Mouse (Mus musculus): ENCODE measurements around the gene Gpatch1.

The Gpatch1 gene

GRCm38 (mm10) chr7:35331590-35331989 is 13.3 kb upstream of the Gpatch1 start:
- DNase-seq (ENCODE audit: low read depth, low spot score) = no peak

DNA sequence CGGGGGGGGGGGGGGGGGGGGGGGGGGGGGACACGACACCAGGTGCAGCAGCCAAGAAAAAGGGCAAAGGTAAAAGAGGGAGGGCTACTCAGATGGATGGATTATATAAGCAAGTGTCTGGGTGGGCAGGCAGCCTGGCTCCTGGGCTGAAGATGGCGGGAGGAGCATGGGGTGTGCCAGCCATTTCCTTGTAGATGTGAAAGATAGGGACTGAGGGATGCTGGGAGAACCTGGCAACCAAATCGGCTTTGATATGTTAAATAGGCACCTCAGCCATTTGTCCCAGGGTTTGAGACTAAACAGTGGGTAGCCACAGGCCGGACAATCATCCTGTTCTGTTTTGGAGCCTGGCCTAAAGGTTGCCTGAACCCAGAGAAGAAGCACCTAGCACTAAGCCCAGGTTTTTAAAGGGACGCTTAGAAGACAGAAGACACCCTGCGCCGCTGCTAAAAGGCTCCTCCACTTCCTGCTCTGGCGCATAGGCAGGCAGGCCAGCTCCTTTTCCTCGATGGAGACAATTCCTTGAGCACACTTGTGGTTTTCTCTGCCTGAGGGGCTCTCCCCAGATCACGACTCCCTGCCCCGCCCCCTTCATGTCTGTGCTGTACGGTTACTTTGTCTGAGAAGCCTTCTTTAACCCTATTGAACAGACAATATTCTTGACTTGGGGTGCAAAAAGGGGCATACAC is 4.6 kb upstream of the Gpatch1 start:
- DNase-seq (ENCODE audit: low read depth, low spot score) = no peak

GRCm38 (mm10) chr7:35322161-35322560 is 3.9 kb upstream of the Gpatch1 start:
- DNase-seq (ENCODE audit: low read depth, low spot score) = no peak

GRCm38 (mm10) chr7:35319755-35320154 is 1.5 kb upstream of the Gpatch1 start:
- peak; percentile 55 for DNase-seq (ENCODE audit: low read depth, low spot score)

DNA sequence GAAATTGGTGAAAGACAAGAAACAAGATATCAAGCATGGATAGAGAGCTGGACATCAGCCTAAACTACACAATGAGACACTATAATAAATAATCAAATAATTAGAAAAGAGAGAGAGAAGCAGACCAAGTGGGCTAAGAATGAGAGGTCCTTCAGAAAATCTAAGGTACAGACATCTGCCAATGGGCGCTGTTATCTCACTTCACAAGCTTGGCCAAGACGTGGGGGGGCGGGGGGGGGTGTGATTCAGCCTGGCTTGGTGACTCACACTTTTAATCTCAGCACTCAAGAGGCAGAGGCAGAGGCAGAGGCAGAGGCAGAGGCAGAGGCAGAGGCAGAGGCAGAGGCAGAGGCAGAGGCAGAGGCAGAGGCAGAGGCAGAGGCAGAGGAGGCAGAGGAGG is 981 bp upstream of the Gpatch1 start:
- peak; percentile 53 for DNase-seq (ENCODE audit: low read depth, low spot score)

GRCm38 (mm10) chr7:35314156-35314555 is 4.1 kb downstream of the Gpatch1 start:
- DNase-seq (ENCODE audit: low read depth, low spot score) = no peak

DNA sequence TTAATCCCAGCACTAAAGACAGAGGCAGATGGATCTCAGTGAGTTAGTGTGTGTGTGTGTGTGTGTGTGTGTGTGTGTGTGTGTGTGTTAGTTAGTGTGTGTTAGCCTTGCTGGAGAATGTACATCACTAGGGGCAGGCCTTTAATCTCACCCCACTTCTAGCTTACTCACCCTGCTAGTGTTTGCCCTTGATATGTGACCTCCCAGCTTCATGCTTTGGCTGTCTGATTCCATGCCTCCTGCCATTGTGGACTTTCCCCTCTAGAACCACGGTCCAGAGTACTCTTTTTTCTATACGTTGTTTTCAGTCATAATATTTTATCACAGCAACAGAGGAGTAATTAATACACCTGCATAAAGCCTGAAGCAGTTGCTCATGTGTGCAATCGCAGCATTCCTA is 7.0 kb downstream of the Gpatch1 start:
- no peak for DNase-seq (ENCODE audit: low read depth, low spot score)

DNA sequence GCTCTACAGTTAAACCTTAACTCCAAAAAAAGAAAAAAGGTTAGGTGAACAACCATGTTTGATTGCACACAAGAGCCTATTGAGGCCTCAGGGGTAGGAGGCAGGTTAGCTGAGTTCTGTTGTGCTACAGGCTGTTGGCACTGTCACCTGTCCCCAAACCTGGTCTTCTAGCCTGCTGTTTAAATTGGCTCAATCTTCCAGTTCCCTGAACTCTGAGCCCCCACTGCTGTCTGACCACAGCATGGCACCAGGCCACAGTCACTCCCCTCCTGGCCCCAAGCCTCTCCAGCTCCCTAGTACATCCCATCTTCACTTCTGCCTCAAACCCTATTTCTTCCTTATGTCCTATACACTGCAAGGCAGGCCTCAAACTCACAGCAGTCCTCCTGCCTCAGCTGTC is 17.4 kb downstream of the Gpatch1 start:
- no peak for DNase-seq (ENCODE audit: low read depth, low spot score)

GRCm38 (mm10) chr7:35299656-35300055 is 18.6 kb downstream of the Gpatch1 start:
- no peak for DNase-seq (ENCODE audit: low read depth, low spot score)

GRCm38 (mm10) chr7:35297886-35298285 is 20.4 kb downstream of the Gpatch1 start:
- DNase-seq (ENCODE audit: low read depth, low spot score) = peak; percentile 17

- DNase-seq (ENCODE audit: low read depth, low spot score) = no peak
These were observed 22.6 kb downstream of the Gpatch1 start for GRCm38 (mm10) chr7:35295631-35296030.

DNA sequence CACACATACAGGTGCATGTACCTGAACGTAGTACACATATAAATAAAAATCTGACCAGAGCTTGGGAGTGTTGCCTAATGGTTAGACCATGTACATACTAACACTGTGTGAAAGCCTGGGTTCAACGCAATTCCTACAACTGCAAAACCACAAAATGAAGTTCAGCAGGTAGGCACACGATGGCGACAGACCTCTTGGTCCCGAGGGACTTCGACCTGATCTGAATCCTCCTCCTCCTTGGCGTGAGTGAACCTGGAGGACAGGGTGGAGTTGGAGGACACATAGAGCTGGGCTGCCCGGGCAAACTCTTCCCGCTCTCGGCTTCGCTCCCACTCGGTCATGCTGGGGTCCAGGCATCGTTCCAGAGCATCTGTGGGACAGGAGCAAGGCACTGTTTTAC is 24.8 kb downstream of the Gpatch1 start:
- DNase-seq (ENCODE audit: low read depth, low spot score) = no peak

DNA sequence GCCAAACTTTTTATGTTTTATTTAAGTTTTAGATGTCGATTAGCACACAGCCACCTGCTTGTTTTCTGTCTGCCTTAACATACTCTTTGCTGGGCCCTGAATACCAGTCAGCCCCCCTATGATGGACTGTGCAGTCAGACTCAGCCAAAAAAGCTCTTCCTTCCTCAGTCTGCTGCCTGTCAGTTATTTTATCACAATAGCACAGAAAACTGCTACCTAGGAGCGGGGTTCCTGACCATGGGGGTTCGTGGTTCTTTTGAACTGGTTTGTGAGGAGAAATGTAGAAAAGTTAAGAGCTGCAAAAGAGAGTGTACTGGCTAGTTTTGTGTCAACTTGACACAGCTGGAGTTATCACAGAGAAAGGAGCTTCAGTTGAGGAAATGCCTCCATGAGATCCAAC is 39.3 kb downstream of the Gpatch1 start:
- no peak for DNase-seq (ENCODE audit: low read depth, low spot score)

GRCm38 (mm10) chr7:35277433-35277832 is 40.8 kb downstream of the Gpatch1 start:
- no peak for DNase-seq (ENCODE audit: low read depth, low spot score)

DNA sequence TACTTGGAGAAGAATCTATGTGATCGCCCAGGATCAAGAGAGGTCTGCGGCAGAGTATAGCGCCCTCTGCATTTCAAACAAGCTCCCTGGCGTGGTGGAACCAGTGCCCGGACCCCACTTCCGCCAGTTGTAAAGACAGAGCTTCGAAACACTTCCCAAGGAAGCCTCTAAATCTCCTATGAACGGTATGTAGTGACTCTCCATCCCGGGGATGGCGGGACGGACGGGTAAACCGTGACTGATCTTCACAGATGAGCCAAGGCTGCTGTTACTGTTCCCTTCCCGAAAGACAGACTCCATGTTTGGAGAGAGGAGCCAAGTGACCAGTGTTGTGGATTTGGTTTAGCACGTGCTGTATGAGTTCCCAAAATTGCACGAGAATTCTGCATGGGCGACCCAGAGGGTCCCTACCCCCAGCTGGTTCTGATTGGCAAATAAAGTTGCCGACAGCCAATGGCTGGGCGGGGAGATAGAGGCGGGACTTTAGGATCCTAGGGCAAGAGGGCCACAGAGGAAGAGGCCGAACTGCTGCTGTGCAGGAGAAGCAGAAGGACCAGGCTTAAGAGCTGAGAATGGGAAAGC is 48.7 kb downstream of the Gpatch1 start:
- no peak for DNase-seq (ENCODE audit: low read depth, low spot score)

GRCm38 (mm10) chr7:35267841-35268240 is 50.4 kb downstream of the Gpatch1 start:
- DNase-seq (ENCODE audit: low read depth, low spot score) = peak; percentile 3

DNA sequence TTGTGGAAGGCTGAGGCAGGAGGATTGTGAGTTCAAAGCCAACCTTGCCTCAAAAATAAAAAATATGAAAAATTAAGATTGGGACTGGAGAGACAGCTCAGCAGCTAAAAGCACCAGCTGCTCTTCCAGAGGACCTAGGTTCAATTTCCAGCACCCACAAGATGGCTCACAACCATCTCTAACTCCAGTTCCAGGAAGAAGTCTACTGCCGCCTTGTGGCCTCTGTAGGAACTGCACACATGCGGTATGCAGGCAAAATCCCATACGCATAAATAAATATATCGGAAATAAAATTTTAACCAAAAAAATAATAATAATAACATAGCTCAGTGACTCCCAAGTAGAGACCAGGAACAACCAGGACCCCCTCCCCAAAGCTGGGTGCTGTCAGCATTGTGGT is 51.6 kb downstream of the Gpatch1 start:
- peak; percentile 20 for DNase-seq (ENCODE audit: low read depth, low spot score)

GRCm38 (mm10) chr7:35264746-35265145 is 53.5 kb downstream of the Gpatch1 start:
- DNase-seq (ENCODE audit: low read depth, low spot score) = peak; percentile 59

DNA sequence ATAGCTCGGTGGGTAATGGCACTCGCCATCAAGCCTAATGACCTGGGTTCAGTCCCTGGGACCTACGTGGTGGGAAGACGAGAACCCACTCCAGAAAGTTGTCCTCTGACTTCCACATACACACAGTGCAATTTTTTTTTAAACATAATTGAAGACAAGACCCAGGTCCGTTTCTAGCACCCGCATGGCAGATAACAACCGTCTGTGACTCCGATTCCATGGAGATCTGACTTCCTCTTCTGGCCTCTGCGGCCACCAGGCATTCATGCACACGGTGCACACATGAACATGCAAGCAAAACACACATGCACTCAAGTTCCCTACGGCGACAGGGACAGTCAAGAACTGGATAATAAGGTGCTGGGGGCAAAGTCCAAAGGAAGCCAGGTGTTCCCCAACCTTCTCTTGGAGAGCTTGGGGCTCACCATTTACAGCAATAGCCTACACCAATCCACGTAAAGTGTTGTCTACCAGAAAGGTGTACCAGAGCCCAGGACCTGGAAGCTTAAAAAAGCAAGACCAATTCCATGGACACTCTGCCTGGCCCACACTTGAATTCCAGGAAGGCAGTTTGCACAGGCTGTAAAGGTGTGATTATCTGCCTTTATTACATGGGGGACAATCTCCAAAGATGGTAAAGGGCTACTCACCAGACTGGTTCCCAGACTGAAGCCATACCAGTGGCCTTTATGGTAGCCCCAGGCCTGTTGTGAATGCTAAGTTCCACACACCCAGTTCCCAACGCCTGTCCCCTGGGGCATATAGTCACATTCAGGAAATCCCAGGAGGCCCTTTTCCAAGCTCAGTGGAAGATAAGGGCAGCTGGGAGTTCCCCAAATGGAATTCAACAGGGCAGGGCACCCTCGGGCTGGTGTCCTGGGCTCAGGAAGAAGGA is 54.4 kb downstream of the Gpatch1 start:
- peak; percentile 6 for DNase-seq (ENCODE audit: low read depth, low spot score)

DNA sequence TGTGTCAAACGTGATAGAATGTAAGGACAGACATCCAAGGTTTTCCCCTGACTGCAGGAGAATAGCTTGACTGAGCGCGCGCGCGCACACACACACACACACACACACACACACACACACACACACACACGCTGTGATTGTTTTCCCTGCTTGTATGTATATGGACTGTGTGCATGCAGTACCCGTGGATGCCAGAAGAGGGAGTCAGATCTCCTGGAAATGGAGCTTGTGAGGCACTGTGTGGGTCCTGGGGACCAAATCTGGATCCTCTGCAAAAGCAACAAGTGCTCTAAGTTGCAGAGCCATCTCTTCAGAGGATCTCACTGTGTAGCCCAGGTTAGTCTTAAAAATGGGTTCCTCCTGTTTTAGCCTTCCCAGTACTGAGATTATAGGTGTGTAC is 58.9 kb downstream of the Gpatch1 start:
- no peak for DNase-seq (ENCODE audit: low read depth, low spot score)

GRCm38 (mm10) chr7:35258294-35258693 is 59.9 kb downstream of the Gpatch1 start:
- no peak for DNase-seq (ENCODE audit: low read depth, low spot score)

- peak; percentile 42 for DNase-seq (ENCODE audit: low read depth, low spot score)
These were observed 66.1 kb downstream of the Gpatch1 start for GRCm38 (mm10) chr7:35252041-35252558.
